Mouse (Mus musculus) left cerebral cortex, postnatal 10 days (tissue): ENCODE results near the gene Slc1a3. TPM values are rescaled to one million over a fixed set of nuclear protein-coding genes. Genes with fewer than 3 reads are reported as not detected.
A peak's percentile ranks its signal among the peaks of the same experiment; 100 is the strongest.
"Not testable (repeated sequence)": the region's sequence is repeated elsewhere in the genome, so short reads cannot be mapped to it uniquely, and the experiment has no call there.

Source experiments
- DNase-seq, 2 experiments: peaks; one replicate each; pipeline ENCODE4 v3.0.0; 2021 to 2022; ENCODE audit warnings: low spot score in 2 of 2, mixed read lengths in 1 of 2; ENCODE audit errors: extremely low spot score in 1 of 2
- intact Hi-C: fragments of 180-260 bp; cut with DNase I; formaldehyde crosslinking; loops from one replicate; pipeline ENCODE4 v1.15.1; 2025
- total RNA-seq, 2 experiments: library from RNA; stranded (reverse); gene quantifications; 2 replicates each; pipeline ENCODE4 v1.2.3; 2021

The Slc1a3 gene
- total RNA-seq, 2 experiments from 2014 or later, result 295 to 305 TPM

- intact Hi-C loops, result no loop called here
- DNase-seq, result no peak
Observed at GRCm38 (mm10) chr15:8712433-8712984, 1.9 kb upstream of the Slc1a3 start.

GRCm38 (mm10) chr15:8711630-8712310 lies 1.2 kb upstream of the Slc1a3 start:
- intact Hi-C loops, result no loop called here
- no peak for DNase-seq

- intact Hi-C loops, result loop anchor here (5.0 kb wide), 1 partner anchor 173 kb away; no protein-coding TSS in a partner anchor
- DNase-seq, result peak in 1 of 2 experiments; percentile 28
Observed at GRCm38 (mm10) chr15:8709578-8709977, 986 bp downstream of the Slc1a3 start.

GRCm38 (mm10) chr15:8706613-8707012 lies 4.0 kb downstream of the Slc1a3 start:
- DNase-seq, result no peak
- intact Hi-C loops, result loop anchor here (5.0 kb wide), 1 partner anchor 176 kb away; no protein-coding TSS in a partner anchor

GRCm38 (mm10) chr15:8706178-8706577 lies 4.4 kb downstream of the Slc1a3 start:
- DNase-seq, result peak; percentile 62 to 67
- intact Hi-C loops, result loop anchor here (5.0 kb wide), 1 partner anchor 176 kb away; no protein-coding TSS in a partner anchor

- DNase-seq, result not testable (repeated sequence)
- intact Hi-C loops, result loop anchor here (5.0 kb wide), 1 partner anchor 177 kb away; no protein-coding TSS in a partner anchor
Observed at GRCm38 (mm10) chr15:8705560-8705959, 5.0 kb downstream of the Slc1a3 start.

- intact Hi-C loops, result no loop called here
- no peak for DNase-seq
Observed at GRCm38 (mm10) chr15:8697976-8698375, 12.6 kb downstream of the Slc1a3 start.

- intact Hi-C loops, result no loop called here
- no peak for DNase-seq
Observed at GRCm38 (mm10) chr15:8697500-8697899, 13.1 kb downstream of the Slc1a3 start.

- DNase-seq, intact Hi-C loops: not testable (repeated sequence)
Observed at GRCm38 (mm10) chr15:8690141-8690540, 20.4 kb downstream of the Slc1a3 start.

GRCm38 (mm10) chr15:8686846-8687245 lies 23.7 kb downstream of the Slc1a3 start:
- no peak for DNase-seq
- intact Hi-C loops, result no loop called here

- intact Hi-C loops, result no loop called here
- DNase-seq, result no peak
Observed at GRCm38 (mm10) chr15:8685506-8685905, 25.1 kb downstream of the Slc1a3 start.

GRCm38 (mm10) chr15:8684263-8684662 lies 26.3 kb downstream of the Slc1a3 start:
- no peak for DNase-seq
- intact Hi-C loops, result no loop called here

GRCm38 (mm10) chr15:8682871-8683270 lies 27.7 kb downstream of the Slc1a3 start:
- intact Hi-C loops, result no loop called here
- DNase-seq, result no peak

GRCm38 (mm10) chr15:8682421-8682820 lies 28.1 kb downstream of the Slc1a3 start:
- intact Hi-C loops, result no loop called here
- DNase-seq, result no peak

GRCm38 (mm10) chr15:8681971-8682370 lies 28.6 kb downstream of the Slc1a3 start:
- intact Hi-C loops, result no loop called here
- DNase-seq, result no peak

GRCm38 (mm10) chr15:8681009-8681408 lies 29.6 kb downstream of the Slc1a3 start:
- intact Hi-C loops, result no loop called here
- no peak for DNase-seq

GRCm38 (mm10) chr15:8676959-8677358 lies 33.6 kb downstream of the Slc1a3 start:
- no peak for DNase-seq
- intact Hi-C loops, result no loop called here

- intact Hi-C loops, result no loop called here
- DNase-seq, result no peak
Observed at GRCm38 (mm10) chr15:8676211-8676691, 34.3 kb downstream of the Slc1a3 start.

- no peak for DNase-seq
- intact Hi-C loops, result no loop called here
Observed at GRCm38 (mm10) chr15:8675616-8676015, 34.9 kb downstream of the Slc1a3 start.

- intact Hi-C loops, result no loop called here
- no peak for DNase-seq
Observed at GRCm38 (mm10) chr15:8672532-8672931, 38.0 kb downstream of the Slc1a3 start.
